Comparison of ENCODE assay signal across 19 mouse cellular contexts in the genomic region with DNA sequence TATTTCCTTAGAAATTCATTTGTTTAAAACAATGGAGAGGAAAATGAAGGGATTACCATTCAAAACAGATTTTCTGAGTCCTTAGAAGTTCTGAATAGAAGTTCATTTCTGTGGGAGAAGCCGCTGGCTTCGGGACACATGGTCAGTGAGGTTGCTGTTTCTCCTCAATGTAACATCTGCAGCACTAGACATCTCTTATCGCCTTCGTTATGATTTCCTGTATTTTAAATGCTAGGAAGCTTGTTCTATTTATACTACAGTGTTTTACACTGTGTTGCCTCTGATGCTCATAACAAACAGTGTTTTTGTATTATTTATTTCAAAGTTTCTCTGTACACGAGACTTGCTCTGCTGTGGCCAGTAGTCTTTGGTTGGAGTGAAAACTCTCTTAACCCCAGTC.
DNase-seq lines count a peak whose midpoint lies in the region; ATAC-seq and TF ChIP-seq lines count a peak whose summit lies in the region.
"Had no signal": no experiment of that assay in that cellular context is flagged by ENCODE, and none has a peak within 500 bp of the region (broad histone marks: within the 10 kb centered on the region; RNA-seq: fewer than 3 reads in every experiment).

No protein-coding gene starts in this region.

- WGBS in heart, adult 2 months, result 37% methylated on average over 5 of the region's 5 CpGs
- 67% methylated on average over 5 of the region's 5 CpGs for WGBS in heart, embryonic 12.5 days
- 76% methylated on average over 5 of the region's 5 CpGs for WGBS in kidney, embryonic 16.5 days
- WGBS in lung, embryonic 16.5 days, result 55% methylated on average over 5 of the region's 5 CpGs
- 62% methylated on average over 5 of the region's 5 CpGs for WGBS in intestine, embryonic 15.5 days

- H3K9ac ChIP-seq in heart, adult 2 months (ENCODE audit: low read depth, low read length), result no peak overlapping the region
- no peak overlapping the region for H3K9ac ChIP-seq in heart, embryonic 12.5 days
- no peak overlapping the region for H3K9ac ChIP-seq in kidney, embryonic 16.5 days (replicated peaks; ENCODE audit: low read length)
- no peak overlapping the region for H3K9ac ChIP-seq in lung, embryonic 16.5 days (ENCODE audit: low read length)
- H3K9ac ChIP-seq in intestine, embryonic 15.5 days, result no peak overlapping the region
- H3K9ac ChIP-seq: embryonic facial prominence, embryonic 13.5 days; forebrain, embryonic 12.5 days; heart, embryonic 15.5 days; hindbrain, embryonic 14.5 days had no signal

- no peaks in the 10 kb centered on the region for H3K79me2 ChIP-seq in heart, adult 2 months (replicated peaks; ENCODE audit: control insufficient read depth, insufficient read depth, low read length)

- DNase-seq in heart, adult 2 months, result no peak
- DNase-seq in kidney, adult 18-20 months, result no peak
- DNase-seq in lung, adult 18-20 months, result no peak
- DNase-seq: adrenal gland, postnatal 14 days; cerebellum, adult 11-12 months; cerebellum, adult 9-10 months; cerebellum, postnatal 25 days; gastrocnemius, postnatal 10 days; heart, postnatal 36 days had no signal

- H3K4me3 ChIP-seq in heart, adult 2 months, result no peak overlapping the region
- H3K4me3 ChIP-seq in heart, embryonic 12.5 days, result no peak overlapping the region
- H3K4me3 ChIP-seq in kidney, embryonic 16.5 days (ENCODE audit: low read length), result no peak overlapping the region
- H3K4me3 ChIP-seq in lung, embryonic 16.5 days (ENCODE audit: low read length), result no peak overlapping the region
- H3K4me3 ChIP-seq in intestine, embryonic 15.5 days (replicated peaks), result no peak overlapping the region
- H3K4me3 ChIP-seq: embryonic facial prominence, embryonic 13.5 days; forebrain, embryonic 12.5 days; heart, embryonic 10.5 days; heart, embryonic 15.5 days had no signal

- no peak for TF ChIP-seq CTCF in heart, adult 2 months (IDR thresholded peaks at IDR 0.05)

- no peaks in the 10 kb centered on the region for H3K9me3 ChIP-seq in heart, embryonic 12.5 days (replicated peaks)
- no peaks in the 10 kb centered on the region for H3K9me3 ChIP-seq in kidney, embryonic 16.5 days (ENCODE audit: low read length)
- H3K9me3 ChIP-seq in lung, embryonic 16.5 days (ENCODE audit: control insufficient read depth, low read length), result no peaks in the 10 kb centered on the region
- no peaks in the 10 kb centered on the region for H3K9me3 ChIP-seq in intestine, embryonic 15.5 days
- H3K9me3 ChIP-seq: embryonic facial prominence, embryonic 13.5 days; forebrain, embryonic 12.5 days; heart, embryonic 10.5 days; heart, embryonic 15.5 days had no signal

- peaks cover 3% of the 10 kb centered on the region; the same call in 1 of the 2 replicates for H3K36me3 ChIP-seq in heart, adult 2 months (ENCODE audit: control insufficient read depth, insufficient read depth, low read length)
- no peaks in the 10 kb centered on the region for H3K36me3 ChIP-seq in heart, embryonic 12.5 days
- no peaks in the 10 kb centered on the region for H3K36me3 ChIP-seq in kidney, embryonic 16.5 days (ENCODE audit: insufficient read depth, low read length)
- no peaks in the 10 kb centered on the region for H3K36me3 ChIP-seq in lung, embryonic 16.5 days (ENCODE audit: control insufficient read depth, insufficient read depth, low read length)
- H3K36me3 ChIP-seq in intestine, embryonic 15.5 days, result no peaks in the 10 kb centered on the region
- H3K36me3 ChIP-seq: embryonic facial prominence, embryonic 13.5 days; forebrain, embryonic 12.5 days; heart, embryonic 10.5 days; heart, embryonic 15.5 days had no signal

- no peaks in the 10 kb centered on the region for H3K27me3 ChIP-seq in heart, adult 2 months (ENCODE audit: control insufficient read depth, insufficient read depth, low read length)
- H3K27me3 ChIP-seq in heart, embryonic 12.5 days (replicated peaks), result no peaks in the 10 kb centered on the region
- no peaks in the 10 kb centered on the region for H3K27me3 ChIP-seq in kidney, embryonic 16.5 days (ENCODE audit: insufficient read depth, low read length)
- no peaks in the 10 kb centered on the region; the same call in 1 of the 2 replicates for H3K27me3 ChIP-seq in lung, embryonic 16.5 days (ENCODE audit: control insufficient read depth, insufficient read depth, low read depth, low read length)
- H3K27me3 ChIP-seq in intestine, embryonic 15.5 days (replicated peaks), result no peaks in the 10 kb centered on the region
- H3K27me3 ChIP-seq: embryonic facial prominence, embryonic 13.5 days; forebrain, embryonic 12.5 days; heart, embryonic 15.5 days had no signal

- H3K27ac ChIP-seq in heart, adult 2 months, result peak overlapping the region; percentile 31; the same call in 1 of the 2 replicates
- no peak overlapping the region for H3K27ac ChIP-seq in heart, embryonic 12.5 days (ENCODE audit: poor library complexity, severe bottlenecking)
- peak overlapping the region; percentile 34; the same call in 1 of the 2 replicates for H3K27ac ChIP-seq in kidney, embryonic 16.5 days (ENCODE audit: low read length)
- H3K27ac ChIP-seq in lung, embryonic 16.5 days (ENCODE audit: low read length), result peak overlapping the region; percentile 5; the same call in 1 of the 2 replicates
- no peak overlapping the region for H3K27ac ChIP-seq in intestine, embryonic 15.5 days
- H3K27ac ChIP-seq: embryonic facial prominence, embryonic 13.5 days; forebrain, embryonic 12.5 days; heart, embryonic 10.5 days; heart, embryonic 15.5 days; hindbrain, embryonic 14.5 days had no signal

- no peak for TF ChIP-seq POLR2A in heart, adult 2 months (IDR thresholded peaks at IDR 0.05; ENCODE audit: insufficient read depth, low read depth, low read length)

- no peak for TF ChIP-seq EP300 in heart, adult 2 months (IDR thresholded peaks at IDR 0.05; ENCODE audit: insufficient read depth, low read depth, low read length)

- H3K4me1 ChIP-seq in heart, adult 2 months (ENCODE audit: control insufficient read depth, insufficient read depth, low read length), result peaks cover 5% of the 10 kb centered on the region
- peaks cover under 1% of the 10 kb centered on the region for H3K4me1 ChIP-seq in heart, embryonic 12.5 days (replicated peaks)
- H3K4me1 ChIP-seq in kidney, embryonic 16.5 days (ENCODE audit: insufficient read depth, low read length), result peaks cover 28% of the 10 kb centered on the region
- H3K4me1 ChIP-seq in lung, embryonic 16.5 days (replicated peaks; ENCODE audit: control insufficient read depth, insufficient read depth, low read length), result peaks cover 3% of the 10 kb centered on the region
- H3K4me1 ChIP-seq in intestine, embryonic 15.5 days (replicated peaks), result no peaks in the 10 kb centered on the region

- no peak overlapping the region for H3K4me2 ChIP-seq in heart, embryonic 12.5 days
- H3K4me2 ChIP-seq in kidney, embryonic 16.5 days (replicated peaks; ENCODE audit: low read depth, low read length), result no peak overlapping the region
- no peak overlapping the region for H3K4me2 ChIP-seq in lung, embryonic 16.5 days (ENCODE audit: low read depth, low read length)
- H3K4me2 ChIP-seq in intestine, embryonic 15.5 days (replicated peaks), result no peak overlapping the region
- H3K4me2 ChIP-seq: embryonic facial prominence, embryonic 13.5 days; forebrain, embryonic 12.5 days; heart, embryonic 15.5 days; hindbrain, embryonic 14.5 days had no signal

- ATAC-seq in heart, embryonic 12.5 days (ENCODE audit: insufficient number of reproducible peaks, low FRiP score), result no peak
- no peak for ATAC-seq in kidney, embryonic 16.5 days (ENCODE audit: low FRiP score, low TSS enrichment)
- ATAC-seq in lung, embryonic 16.5 days (ENCODE audit: low read depth), result no peak
- no peak for ATAC-seq in intestine, embryonic 15.5 days
- ATAC-seq: forebrain, embryonic 16.5 days had no signal

- intact Hi-C loops in heart, adult 2 months (cut with DNase I), result no loop called here

Comparison
In these comparisons a context has a peak if more than half of its experiments do, and no peak if none do; other contexts are left out.
1. H3K27ac ChIP-seq: peak in heart, adult 2 months (single experiment), kidney, embryonic 16.5 days (single experiment) and lung, embryonic 16.5 days (single experiment); none in heart, embryonic 12.5 days (single experiment) and intestine, embryonic 15.5 days (single experiment).